Mouse (Mus musculus) forelimb bud, embryonic 11.5 days (tissue): ENCODE measurements around the gene Kif26b.

Experiments used
- DNase-seq: peaks from one replicate; pipeline ENCODE4 v3.0.0-alpha.2; 2012; ENCODE audit warnings: low read depth, low spot score

Gene Kif26b

DNA sequence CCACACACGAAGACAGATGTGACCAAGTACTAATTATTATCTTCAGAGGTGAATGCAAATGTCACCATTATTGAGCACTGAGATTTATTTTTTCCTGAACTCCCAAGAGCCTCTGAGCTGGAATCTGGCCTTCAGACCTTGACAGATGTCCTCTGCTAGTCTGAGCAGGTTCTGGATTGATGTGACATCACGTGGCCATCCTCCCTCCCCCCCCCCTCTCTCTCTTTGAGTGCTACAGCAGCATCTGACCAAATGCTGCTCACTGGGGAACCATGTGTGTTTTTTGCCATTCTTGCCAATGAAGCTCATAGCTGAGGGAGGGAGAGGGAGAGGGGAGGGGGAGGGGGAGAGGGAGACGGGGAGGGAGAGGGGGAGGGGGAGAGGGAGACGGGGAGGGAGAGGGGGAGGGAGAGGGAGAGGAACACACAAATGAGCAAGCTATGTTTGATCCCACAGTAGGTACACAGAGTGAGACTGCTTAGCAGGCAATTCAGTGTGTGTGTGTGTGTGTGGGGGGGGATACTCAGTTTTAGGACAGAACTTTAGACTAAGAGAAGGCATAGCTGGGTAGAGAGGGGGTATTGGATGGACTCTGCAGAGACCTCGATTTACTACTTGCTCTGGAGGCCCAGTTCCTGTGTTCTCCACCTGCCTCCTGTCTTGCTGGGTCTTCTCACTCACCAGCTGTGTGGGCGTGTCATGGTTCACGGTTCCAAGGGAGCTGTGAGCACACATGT lies 241.9 kb downstream of the Kif26b start:
- no peak for DNase-seq

DNA sequence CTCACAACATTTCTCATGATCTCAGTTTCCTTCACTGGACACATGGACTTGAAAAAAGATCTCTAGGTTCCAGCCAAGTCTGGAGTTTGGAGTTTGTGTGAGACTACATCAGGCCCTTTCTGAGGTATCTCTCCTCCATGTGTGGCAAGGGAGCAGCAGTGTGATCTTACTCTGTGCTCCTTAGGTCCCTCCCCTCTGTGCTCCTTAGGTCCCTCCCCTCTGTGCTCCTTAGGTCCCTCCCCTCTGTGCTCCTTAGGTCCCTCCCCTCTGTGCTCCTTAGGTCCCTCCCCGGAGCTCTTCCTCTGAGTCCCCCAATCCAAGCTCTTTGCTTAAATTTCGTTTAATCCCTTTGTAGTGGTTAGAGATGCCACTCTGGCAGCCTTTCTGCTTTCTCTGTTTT lies 250.8 kb downstream of the Kif26b start:
- DNase-seq, result no peak

DNA sequence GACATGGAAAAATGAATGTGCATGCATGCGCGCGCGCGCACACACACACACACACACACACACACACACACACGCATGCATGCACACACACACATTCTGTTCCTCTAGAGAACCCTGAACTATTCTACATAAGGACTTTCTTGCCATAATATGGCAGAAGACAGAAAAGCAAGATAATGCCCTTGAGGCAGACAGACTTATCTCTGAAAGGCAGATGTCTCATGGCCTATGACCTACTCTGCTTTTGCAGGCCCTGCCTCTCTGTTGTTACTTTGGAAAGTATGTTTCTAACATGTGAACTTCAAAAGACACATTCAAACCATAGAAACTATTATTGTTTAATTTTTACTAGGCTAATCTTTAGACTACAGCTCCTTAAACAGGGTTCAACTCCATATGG lies 255.1 kb downstream of the Kif26b start:
- DNase-seq, result no peak

DNA sequence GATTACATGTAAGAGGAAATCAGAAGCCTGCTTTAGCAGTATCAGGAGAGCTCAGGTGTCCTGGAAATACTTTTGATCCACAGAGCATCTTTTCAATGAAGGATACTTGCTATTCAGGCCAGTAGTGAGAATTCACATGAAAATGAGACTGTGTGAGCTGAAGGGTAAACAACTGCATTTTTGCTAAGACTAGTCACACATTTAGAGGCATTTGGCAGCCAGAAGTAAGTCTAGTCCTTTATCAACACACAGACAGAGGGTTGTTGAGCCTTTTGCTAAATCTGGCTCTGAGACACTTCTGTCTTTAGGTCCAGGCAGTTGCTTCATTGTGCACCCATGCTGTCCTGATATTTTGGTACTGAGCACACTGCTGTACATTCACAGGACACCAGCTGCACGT lies 262.3 kb downstream of the Kif26b start:
- DNase-seq, result no peak

DNA sequence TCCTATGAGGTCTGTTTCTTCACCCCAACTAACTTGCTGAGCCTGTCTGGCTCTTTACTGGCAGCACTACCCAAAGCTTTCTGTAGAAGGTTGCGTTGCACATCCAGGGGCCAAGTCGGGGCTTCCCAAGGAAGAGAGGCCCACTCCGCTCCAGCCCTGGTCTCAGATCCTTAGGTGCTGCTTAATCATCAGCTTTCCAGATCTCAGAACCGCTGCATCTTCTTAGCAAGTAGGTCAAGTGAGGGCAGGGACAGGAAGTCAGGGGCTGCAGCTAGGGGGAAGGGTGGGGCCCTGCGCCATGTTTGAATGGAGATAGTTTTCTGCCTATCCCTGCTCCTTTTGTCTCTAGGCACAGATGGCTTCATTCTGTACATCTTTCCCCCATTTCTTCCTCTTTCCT lies 263.8 kb downstream of the Kif26b start:
- no peak for DNase-seq

DNA sequence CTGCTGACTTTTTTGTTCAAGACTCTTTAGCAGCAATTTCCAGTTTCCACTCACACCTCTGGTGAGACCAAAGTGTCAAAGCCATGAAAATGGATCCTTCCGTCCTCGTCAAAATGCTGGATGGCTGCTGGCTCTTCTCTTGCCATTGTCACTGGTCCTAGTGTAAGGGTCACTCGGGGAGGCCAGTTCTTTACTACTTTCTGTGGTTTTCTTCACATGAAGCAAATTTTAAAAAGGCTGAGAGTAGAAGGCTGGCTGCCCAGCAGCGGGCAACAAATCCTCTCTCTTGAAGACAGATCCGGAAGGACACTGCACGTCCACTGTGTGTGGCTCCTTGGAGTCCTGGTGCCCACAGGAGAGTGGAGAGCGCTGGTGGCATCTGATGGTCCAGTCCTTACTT lies 265.9 kb downstream of the Kif26b start:
- DNase-seq, result no peak

DNA sequence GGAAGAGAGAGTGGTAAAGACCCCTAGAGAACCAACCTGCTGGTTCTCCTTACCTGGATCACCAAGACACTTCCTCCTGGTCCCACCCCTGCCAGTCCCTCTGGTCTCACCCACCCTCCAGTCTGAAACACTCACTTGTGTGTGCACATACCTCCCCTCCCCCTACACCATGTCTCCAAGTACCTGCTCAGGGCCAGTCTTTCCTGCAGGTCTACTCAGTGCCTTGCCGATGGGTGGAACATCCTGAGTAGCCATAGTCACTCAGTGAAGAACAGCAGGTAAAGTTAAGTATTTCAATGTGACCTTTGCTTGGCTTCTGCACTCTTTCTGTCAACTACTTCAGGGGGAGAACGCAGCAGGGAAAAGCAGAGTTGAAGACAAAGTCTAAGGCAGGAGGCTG lies 268.5 kb downstream of the Kif26b start:
- no peak for DNase-seq

DNA sequence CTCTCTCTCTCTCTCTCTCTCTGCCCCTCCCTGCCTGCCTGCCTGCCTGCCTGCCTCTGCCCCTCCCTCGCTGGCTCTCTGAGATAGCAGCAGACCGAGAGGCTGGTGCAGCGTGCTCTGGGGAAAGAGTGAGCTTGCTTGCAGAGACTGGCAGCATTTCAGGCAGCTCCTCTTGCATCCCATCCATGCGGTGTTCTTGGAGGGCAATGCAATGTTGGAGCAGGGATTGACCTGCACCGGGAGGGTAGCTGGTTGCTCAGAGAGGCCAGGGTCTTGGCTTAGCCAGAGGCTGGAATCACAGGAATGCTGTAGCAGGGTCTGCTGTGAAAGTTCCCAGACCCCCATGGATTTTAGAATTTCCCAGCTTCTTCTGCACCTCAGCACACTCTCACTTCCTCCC lies 269.4 kb downstream of the Kif26b start:
- DNase-seq, result peak; percentile 43

GRCm38 (mm10) chr1:178798886-178799285 lies 270.0 kb downstream of the Kif26b start:
- DNase-seq, result no peak

GRCm38 (mm10) chr1:178799836-178800552 lies 271.1 kb downstream of the Kif26b start:
- DNase-seq, result peak; percentile 88

DNA sequence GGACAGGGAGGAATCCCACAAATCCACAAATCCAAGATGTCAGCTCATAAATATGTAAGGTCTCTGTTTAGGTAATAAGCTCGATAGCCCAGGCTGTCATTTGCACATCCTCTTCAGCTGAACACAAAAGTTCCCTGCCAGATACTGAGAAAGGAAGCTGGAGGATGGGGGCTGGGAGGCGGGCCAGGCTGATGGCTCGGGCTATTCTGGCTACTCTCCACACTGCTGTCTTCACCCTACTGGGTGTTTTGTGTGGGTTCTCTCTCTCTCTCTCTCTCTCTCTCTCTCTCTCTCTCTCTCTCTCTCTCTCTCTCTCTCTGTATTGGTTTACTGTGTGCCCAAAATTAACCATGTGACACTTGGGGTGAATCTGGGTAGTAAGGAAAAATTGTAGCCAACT lies 274.2 kb downstream of the Kif26b start:
- no peak for DNase-seq

GRCm38 (mm10) chr1:178817476-178817875 lies 288.6 kb downstream of the Kif26b start:
- no peak for DNase-seq

DNA sequence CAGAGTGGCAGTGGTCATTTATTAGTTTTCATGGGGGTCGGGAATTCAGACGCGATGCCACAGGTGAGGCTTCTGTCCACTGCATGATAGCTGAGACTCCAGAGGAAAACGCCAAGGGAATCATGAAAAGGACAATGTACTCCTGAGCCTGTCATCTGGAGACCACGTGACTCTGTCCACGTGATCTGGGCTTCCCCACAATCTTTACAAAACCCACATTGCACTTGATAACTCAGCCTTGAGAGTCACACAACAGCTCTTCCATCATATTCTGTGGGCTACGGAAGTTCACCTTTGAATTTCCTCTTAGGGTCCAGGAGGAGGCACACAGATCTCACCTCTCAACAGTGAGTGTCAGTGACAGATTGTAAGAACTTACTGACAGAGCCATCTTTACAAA lies 290.1 kb downstream of the Kif26b start:
- no peak for DNase-seq

DNA sequence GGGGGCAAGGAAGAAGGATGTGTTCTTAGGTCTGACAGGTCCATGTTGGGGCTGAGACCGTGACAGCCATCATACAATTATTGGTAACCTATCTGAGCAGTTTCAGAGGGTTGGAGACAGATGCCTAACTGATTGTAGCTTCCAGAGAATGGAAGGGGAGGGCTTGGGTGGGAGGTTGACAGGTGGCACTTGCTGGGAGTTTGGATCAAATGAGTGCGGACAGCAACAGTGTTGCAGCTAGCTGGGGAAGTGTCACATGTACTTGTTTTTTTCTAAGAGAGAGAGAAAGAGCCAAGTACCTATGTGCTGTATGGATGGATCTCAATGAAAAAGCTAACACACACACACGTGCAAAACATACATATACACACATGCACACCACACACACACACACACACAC lies 291.2 kb downstream of the Kif26b start:
- DNase-seq, result no peak

- DNase-seq, result peak; percentile 88
Measured at GRCm38 (mm10) chr1:178820556-178821435, 291.9 kb downstream of the Kif26b start.

GRCm38 (mm10) chr1:178824871-178825270 lies 295.9 kb downstream of the Kif26b start:
- no peak for DNase-seq

GRCm38 (mm10) chr1:178827223-178827622 lies 298.3 kb downstream of the Kif26b start:
- no peak for DNase-seq

- no peak for DNase-seq
Measured at GRCm38 (mm10) chr1:178829456-178829855, 300.5 kb downstream of the Kif26b start.

DNA sequence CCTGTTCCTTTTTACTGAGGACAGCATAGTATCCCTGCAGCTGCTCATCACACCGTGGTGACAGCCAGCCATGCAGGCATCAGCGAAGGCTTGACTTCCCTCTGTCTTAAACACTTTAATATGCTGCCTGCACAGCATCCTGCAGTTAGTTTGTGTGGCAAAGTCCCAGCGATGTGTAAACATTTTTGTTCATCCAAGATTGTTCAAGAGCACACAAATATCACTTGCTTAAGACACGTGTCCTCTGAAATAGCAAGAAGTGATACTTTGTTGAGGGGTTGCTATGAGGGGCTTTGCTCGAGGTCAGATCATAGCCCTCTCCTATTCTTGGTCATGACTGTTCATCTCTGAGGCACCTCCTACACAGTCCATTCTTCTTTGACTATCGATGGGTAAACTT lies 303.6 kb downstream of the Kif26b start:
- DNase-seq, result no peak

GRCm38 (mm10) chr1:178835805-178836204 lies 306.9 kb downstream of the Kif26b start:
- no peak for DNase-seq

GRCm38 (mm10) chr1:178836998-178837397 lies 308.1 kb downstream of the Kif26b start:
- DNase-seq, result no peak

- DNase-seq, result no peak
Measured at GRCm38 (mm10) chr1:178838696-178839320, 309.9 kb downstream of the Kif26b start.
